Mouse (Mus musculus) urinary bladder, postnatal 4 days (tissue): Measurements from ENCODE around the gene Zfp316.

Source experiments
- DNase-seq, 2 experiments: peaks; one replicate each; pipeline ENCODE4 v3.0.0; 2021 to 2022; ENCODE audit warnings: low spot score in 2 of 2

Zfp316 gene

DNA sequence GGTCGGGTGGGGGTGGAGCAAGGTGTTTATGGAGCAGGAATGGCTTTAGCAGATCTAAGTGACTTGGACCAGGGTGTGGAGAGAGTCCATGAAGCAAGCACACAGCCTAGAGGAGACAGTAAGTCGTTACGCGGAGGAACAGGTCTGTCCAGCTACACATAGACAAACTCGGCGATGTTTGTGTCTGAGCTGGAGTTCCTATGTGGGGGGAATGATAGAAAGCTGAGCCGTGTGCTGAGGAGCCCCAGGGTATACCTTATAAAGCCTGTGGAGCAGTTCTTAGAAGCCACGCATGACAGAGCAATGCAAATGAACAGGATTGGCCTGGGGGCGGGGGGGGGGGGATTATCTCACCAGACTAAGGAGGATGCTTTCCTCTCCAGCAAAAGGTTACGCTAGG lies 9.4 kb upstream of the Zfp316 start:
- no peak for DNase-seq

DNA sequence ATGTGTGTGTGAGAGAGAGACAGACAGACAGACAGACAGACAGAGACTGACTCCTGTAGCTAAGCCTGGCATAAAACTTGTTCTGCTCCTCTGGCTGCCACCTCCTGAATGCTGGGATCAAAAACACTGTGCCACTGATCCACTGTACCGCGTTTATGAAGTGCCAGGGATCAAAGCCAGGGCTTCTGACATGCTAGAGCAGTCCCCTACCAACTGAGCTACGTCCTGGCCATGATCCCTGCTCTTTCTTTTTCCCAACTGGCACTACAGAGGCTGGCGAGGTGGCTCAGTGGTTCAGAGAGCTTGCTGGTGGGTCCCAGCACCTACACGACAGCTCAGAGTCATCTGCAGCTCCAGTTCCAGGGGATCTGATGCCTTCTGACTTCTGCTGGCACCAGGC lies 5.9 kb upstream of the Zfp316 start:
- no peak for DNase-seq

DNA sequence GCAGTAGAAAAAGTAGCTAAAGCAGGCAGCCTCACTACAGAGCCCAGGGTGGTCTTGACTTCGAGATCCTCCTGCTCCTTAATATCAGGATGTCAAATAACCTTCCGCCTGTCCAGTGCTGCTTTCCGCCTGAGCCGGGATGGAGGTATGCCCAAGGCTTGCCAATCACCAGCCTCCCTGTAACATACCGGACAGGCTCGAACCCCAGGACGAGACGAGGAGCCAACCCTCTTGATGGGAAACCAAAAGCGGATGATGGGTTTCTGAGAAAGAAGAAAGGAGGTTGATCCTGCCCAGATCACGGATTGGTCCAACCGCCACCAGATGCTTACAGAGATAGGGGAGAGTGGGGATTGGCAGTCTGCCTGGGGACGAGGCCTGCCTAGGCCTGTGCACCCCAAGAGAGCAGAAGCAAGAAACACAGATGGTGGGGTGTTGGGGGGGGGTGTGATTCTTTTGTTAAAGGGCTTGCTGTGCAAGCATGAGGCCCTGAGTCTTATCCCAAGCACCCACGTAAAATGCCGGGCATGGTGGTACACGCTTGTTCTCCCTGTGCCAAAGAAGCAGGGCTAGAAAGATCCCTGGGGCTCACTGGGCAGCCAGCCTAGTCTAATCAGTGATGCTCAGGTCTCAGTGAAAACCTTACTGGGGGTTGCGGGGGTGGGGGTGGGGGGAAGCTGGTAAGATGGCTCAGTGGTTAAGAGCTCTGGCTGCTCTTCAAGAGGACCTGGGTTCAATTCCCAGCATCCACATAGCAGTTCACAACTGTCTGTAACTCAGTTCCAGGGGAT lies 2.9 kb upstream of the Zfp316 start:
- DNase-seq = no peak

DNA sequence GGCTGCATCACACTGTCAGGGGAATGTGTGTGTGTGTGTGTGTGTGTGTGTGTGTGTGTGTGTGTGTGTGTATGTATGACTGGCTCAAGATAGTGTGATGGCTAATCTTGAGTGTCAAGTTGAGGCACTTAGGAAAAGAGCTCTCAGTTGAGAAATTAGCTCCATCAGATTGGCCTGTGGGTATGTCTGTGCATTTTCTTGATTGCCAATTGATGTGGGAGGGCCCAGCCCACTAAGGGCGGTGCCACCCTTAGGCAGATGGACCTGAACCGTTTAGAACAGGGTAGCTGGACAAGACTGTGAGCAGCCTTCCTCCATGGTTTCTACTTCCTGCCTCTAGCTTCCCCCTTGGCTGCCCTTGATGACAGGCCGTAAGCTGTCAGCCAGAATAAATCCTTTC lies 2.3 kb upstream of the Zfp316 start:
- DNase-seq = no peak

DNA sequence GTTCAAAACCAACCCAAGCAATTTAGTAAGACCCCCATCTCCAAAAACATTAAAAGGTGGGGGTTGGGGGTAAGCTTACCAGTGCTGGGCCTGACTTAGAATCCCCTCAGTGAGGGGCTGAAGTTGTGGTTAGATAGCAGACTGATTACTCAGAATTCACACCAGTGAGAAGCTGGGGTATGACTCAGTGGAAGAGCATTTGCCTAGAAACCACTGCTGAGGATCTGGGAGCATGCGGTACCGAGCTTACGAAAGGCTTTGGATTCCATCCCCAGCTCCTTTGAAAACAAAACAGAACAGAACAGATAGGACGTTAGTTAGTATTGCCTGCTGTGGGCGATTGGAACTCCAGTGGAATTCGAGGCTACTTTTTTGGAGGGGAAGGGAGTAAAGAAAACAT lies 1.8 kb upstream of the Zfp316 start:
- DNase-seq = no peak

GRCm38 (mm10) chr5:143270151-143270519 lies 313 bp upstream of the Zfp316 start:
- no peak for DNase-seq

DNA sequence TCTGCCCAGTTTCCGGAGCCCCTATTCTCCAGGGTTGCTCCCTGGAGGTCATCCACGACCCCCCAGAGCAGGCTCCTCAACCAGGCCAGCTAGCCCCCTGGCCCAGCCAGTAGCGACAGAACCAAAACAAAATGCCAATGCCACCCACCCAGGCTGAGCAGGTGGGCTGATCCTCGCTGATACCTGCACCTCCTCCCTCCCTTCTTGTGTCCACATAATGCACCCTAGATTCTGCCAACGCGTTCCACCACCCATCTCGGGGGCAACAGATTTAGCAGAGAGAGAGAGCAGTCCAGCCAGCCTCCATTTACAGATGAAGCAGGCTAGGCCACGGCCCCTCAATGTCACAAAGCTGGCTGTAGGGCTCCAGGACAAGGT lies 848 bp downstream of the Zfp316 start:
- DNase-seq = no peak

DNA sequence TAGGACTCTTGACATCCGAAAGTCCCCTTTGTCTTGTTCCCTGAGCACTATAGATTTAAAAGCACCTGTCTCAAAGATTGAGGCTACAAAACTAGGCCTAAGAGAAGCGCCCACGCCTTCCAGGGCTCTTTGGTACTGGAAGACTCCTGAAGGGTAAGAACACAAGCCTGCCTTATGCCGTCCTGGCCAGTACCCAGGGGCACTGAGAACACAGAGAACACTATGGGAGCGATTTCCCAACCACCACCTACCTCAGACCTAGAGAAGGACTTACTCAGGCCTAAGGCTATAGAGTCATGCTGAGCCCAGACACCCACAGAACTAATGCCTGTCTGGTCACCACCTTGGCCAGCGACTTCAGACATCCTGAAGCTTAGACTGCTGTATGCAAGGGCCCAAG lies 3.0 kb downstream of the Zfp316 start:
- no peak for DNase-seq

DNA sequence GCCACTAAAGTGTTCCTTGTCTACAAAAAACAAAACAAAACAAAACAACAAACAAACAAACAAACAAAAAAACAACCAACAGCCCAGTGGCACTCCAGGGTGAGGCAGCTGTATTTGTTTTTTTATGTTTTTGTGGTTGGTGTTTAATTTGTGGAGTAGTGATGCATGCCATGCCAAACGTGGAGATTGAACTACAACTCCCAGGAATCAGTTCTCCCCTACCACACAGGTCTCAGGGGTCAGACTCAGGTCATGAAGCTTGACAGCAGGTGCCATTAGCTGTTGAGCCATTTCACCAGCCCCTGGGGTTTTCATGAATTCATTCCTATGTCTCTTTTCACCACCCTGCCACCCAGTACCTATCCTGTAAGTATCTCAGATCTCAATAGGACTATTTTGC lies 4.4 kb downstream of the Zfp316 start:
- DNase-seq = no peak

DNA sequence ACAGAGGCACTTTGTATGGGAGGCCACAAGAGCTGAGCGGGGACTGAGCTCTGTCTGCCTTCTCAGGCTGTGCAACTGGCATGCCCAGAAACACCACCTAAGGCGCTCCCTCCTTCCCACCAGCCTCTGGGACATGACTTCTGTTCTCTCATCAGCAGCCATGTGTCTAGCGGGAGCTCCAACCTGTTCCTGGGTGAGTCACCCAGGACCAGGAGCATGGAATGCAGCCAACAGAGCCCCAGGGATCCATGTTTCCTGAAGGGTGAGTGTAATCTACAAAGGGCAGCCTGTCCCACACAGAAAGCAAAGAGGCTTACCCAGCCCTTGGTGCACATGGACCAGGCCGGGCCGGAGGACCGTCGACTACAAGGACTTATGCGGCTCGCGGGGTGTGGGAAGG lies 5.1 kb downstream of the Zfp316 start:
- DNase-seq = no peak

DNA sequence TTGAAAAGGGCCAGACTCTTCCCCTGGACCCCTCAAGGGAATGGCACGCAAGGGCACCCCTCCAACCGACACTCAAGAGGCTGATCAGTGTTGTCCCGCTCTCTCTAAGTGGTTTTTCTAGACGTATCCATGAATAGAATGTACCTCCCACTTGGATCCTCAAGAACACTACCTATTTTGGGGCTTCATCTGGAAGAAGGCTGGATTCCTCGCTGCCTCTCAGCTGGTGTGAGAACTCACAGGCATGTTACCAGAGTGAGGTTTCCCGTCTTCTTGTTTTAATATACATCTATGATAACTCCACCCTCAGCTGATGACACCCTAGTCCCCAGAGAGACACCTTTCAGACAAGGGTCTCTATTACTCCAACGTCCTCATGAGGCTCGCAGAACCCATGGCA lies 8.2 kb downstream of the Zfp316 start:
- DNase-seq = no peak

GRCm38 (mm10) chr5:143255802-143256201 lies 14.0 kb downstream of the Zfp316 start:
- DNase-seq = no peak

DNA sequence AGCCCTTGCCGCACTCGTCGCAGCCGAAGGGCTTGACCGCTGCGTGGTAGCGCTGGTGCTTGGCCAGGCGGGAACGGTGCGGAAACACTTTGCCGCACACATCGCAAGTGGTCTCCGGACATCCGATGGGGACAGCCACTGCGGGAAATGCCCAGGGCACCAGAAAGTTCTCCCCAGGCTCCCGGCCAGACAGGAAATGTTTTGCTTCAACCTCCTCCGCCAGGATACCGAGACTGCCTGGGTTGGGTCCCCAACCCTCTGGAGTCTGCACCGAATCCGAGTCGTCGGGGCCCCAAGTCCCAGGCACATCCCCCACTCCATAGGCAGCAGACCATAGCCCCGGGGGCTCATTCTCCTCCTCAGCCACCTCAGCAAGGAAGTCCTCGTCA lies 14.7 kb downstream of the Zfp316 start:
- DNase-seq = no peak

- DNase-seq = no peak
Observed at GRCm38 (mm10) chr5:143254487-143255130, 15.2 kb downstream of the Zfp316 start.

- no peak for DNase-seq
Observed at GRCm38 (mm10) chr5:143253881-143254486, 15.8 kb downstream of the Zfp316 start.

DNA sequence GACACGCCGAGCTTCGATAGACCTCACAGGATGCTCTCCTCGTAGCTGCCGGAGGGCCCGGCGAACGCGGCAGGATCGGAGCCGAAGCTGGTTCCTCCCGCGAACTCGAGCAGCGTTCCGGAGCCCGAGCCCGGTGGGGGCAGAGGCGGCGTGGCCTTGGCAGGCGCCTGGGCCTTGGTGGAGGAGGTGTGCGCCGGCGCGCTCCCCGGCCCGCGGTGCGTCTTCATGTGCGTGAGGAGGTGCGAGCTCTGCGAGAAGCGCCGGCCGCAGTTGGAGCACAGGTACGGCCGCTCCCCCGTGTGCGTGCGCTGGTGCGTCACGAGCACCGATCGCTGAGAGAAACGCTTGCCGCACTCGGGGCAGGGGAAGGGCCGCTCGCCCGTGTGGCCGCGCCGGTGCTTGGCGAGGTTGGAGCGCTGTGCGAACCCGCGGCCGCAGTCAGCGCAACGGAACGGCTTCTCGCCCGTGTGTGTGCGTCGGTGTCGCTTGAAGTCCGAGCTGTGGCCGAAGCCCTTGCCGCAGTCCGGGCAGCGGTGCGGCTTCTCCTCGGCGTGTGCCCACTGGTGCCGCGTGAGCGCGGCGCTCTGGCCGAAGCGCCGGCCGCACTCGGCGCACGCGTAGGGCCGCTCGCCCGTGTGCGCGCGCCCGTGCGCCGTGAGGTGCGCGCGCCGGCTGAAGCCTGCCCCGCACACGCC lies 16.5 kb downstream of the Zfp316 start:
- no peak for DNase-seq

DNA sequence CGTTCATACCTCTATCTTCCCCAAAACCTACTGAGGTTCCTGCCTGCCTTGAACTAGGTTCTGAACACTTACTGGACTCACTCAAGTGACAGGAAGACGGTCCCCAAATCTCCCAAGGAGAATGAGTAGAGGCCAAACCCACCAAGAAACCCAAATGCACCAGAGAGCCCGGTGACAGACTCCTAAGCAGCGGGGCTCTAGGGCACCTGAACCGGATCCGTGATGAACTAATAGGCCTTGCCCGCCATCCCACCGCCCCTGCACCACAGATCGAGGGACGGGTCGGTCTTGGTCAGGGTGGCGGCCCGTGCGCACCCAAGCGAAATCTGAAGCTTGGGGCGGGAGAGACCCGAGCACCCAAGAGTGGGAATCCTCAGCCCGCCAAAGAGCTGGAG lies 17.0 kb downstream of the Zfp316 start:
- no peak for DNase-seq

GRCm38 (mm10) chr5:143252039-143252438 lies 17.8 kb downstream of the Zfp316 start:
- no peak for DNase-seq

- DNase-seq = no peak
Observed at GRCm38 (mm10) chr5:143244926-143245325, 24.9 kb downstream of the Zfp316 start.

GRCm38 (mm10) chr5:143236036-143236435 lies 33.8 kb downstream of the Zfp316 start:
- no peak for DNase-seq

DNA sequence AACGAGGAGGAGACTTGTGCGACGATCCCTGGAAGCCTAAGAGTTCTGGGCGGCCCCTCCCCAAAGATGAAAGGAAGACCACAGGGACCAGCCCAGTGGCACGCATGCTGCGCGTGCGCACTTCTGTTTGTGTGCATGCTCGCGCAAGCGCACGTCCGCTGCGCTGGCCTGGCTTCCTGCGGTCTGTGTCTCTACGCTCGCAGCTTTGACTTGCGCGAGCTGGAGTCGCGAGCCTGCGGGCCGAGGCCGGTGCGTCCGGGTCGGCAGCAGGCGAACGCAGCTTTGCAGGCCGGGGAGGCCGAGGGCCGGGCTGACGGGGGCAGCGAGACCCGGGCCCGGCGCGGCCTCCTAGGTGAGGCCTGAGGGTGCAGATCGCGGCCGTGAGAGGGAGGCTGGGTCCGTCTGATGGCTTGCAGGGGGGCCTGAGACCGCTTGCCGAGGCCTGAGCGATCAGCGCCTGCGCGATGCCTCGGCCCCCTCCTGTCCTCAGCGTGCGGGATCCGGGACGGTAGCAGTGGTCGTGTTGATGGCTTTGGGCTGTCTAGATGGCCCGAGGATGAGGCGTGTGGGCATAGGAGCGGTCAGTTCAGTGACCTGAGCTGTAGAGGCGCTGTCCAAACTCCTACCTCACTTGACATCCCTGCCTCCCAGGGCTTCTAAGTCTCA lies 34.7 kb downstream of the Zfp316 start, which contains the start of gene Zfp12:
Gene Zfp12, plus strand, starts transcription at position 136 of the 666 bp plus-strand sequence.
- DNase-seq = peak; percentile 92

DNA sequence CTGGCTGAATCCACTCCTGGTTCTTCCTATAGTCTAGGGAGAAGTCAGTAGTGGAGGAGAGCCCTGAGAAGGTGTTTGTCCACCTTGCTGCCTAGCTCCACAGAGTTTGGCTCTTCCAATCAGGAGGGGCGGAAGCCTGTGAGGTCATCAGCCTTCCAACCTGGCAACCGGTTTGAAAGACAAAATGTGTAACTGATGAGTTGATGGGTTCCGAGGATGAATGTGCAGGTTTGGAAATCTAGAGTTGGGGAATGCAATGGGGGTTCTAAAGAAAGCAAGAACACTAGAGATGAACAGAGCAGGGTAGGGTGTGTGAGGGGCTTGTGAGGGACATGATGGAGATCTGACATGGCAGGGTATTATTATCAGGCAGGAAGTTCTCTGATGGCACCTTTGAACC lies 43.0 kb downstream of the Zfp316 start, which contains the start of gene Spdye4a:
Gene Spdye4a, minus strand, starts transcription at position 101 of the 400 bp plus-strand sequence.
- no peak for DNase-seq
